Mouse (Mus musculus): ENCODE data around the gene Irf2bp2. TPM values are rescaled to one million over a fixed set of nuclear protein-coding genes. Genes with fewer than 3 reads are reported as not detected.

The Irf2bp2 gene
- total RNA-seq, 1 experiment from 2014 or later, result 82.6 TPM

- DNase-seq, result no peak
Observed at GRCm38 (mm10) chr8:126567674-126568073, 26.1 kb downstream of the Irf2bp2 start.

DNA sequence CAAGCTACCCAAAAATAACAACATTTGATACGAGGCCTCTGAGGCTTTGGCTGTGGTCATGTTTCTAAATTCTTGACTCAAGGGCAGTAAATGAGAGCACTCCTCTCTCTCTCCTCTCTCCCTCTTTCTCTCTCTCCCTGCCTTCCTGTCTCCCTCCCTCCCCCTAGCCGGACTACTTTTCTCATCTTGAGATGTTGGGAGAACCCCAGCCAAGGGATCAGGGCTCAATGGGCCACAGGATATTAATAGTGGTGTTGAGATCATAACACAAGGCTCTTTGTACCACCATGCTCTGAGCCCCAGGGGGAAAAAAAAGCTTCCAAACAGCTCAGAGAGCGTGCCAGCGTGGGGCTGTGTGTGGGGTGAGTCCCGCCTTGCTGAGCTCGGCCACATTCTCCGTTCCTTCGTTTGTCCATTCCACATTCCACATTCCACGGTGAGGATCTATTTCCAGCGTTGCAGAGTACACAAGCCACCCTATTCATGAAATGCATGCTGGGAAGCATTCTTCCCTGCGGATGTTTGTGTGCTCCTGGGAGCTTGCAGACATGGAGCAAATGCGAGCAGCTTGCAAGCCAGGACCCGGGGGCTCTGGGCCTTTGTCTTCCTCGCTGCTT is 27.2 kb downstream of the Irf2bp2 start:
- DNase-seq, result no peak

DNA sequence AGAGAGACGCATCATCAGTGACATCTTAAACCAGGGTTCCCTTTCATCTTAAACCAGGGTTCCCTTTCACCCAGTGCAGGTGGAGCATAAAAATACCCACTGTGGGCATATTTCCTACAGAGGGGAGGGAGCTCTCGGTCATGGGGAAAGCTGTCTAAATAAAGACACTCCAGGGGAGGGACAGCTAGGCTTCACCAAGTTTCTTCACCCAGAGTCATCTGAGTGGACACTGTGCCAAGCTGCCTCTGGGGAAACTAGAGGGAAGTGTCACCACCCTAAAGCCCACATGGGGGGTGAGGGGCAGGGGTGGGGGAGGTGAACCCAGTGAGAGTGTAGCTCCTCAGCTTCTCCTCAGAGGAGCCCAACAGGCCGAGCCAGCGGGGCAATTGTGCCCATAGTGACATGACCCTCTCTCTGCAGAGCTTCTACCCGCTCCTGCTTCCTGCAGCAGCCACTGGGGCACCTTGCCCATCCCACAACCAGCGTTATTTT is 27.8 kb downstream of the Irf2bp2 start:
- peak; percentile 35 for DNase-seq

- no peak for DNase-seq
Observed at GRCm38 (mm10) chr8:126565231-126565781, 28.5 kb downstream of the Irf2bp2 start.

DNA sequence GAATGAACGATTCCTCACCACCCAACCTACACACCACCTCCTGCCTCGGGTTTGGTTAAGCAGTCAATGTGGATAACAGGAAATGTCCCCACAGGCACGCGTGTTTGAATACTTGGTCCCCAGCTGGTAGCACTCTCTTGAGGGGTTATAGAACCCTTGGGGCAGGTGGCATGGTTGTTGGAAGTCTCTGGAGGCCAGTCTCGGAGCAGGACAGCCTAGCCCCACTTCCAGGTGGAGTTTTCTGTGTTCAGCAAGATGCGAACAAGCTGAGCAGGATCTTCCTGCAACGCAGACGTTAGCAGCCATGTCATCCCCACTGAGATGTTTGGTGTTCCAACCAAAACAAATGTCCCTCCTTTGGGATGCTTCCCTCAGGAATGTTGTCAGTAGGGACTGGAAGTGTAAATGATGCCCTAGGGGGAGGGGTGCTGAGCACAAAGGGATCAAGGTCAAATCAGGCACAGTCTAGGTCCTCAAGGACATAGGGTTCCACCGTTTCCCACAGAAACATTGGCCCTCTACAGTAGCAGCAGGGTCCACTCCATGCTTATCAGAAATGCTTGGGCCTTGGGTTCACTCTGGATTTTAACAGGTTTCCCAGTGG is 29.1 kb downstream of the Irf2bp2 start:
- DNase-seq, result no peak

DNA sequence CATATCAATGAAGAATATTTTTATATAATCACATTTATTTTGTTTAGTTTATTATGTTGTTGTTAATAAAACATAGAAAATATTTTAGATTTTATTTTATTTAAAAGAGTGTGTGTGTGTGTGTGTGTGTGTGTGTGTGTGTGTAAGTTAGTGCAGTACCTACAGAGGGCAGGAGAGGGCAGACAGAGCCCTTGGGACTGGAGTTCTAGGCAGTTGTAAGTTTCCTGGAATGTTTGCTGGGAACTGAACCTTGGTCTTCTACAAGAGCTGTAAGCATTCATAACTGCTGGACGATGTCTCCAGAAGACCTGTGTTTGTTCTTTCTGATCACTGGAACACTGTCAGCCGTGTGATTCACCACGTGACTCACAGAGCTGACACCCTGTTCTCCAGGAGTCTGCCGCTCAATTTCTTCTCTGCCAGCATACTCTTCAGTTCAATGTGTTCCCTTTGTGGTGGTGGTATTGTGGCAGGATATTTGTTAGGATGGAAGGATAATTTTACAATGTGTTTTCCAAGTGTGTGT is 32.4 kb downstream of the Irf2bp2 start:
- peak; percentile 28 for DNase-seq

GRCm38 (mm10) chr8:126558400-126558953 is 35.3 kb downstream of the Irf2bp2 start:
- no peak for DNase-seq

GRCm38 (mm10) chr8:126557403-126557802 is 36.4 kb downstream of the Irf2bp2 start:
- DNase-seq, result no peak

DNA sequence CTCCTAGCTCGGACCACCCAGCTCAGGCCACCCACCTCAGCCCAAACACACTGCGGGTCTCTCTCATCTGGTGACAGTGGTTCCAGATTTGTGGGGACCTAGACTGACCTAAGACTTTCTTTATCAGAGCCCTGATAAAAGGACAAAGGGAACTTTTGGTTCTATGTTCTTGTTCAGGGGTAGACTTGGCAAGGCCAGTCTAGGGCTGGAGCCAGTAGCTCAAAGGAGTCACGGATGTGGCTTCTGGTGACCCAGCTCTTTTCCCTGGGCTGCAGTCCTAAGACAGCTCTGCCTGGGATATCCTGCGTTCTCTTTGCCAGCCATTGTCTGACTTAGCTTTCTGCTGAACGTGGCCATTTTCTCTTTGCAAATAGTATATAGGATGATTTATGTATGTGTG is 37.1 kb downstream of the Irf2bp2 start:
- no peak for DNase-seq

- no peak for DNase-seq
Observed at GRCm38 (mm10) chr8:126554741-126555140, 39.0 kb downstream of the Irf2bp2 start.

GRCm38 (mm10) chr8:126551871-126552270 is 41.9 kb downstream of the Irf2bp2 start:
- DNase-seq, result no peak

DNA sequence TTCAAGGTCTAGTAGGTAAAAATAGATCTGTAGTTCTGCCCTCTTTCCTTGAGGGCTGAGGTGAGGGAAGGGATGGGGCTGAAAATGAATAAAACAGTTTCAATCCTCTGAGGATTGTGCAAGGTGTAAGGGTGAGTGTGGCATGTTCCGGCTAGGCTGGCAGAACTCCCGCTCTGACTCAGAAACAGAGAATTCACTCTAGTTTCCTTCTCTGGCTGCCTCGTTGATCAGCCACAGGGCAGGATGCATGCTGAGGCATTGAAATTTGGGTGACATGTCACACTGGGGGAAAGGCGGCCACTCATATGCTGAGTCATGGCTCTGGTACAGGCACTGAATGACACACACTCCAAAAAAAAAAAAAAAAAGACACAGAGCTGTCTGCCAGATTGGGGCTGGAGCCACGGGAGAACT is 42.8 kb downstream of the Irf2bp2 start:
- DNase-seq, result peak; percentile 80

GRCm38 (mm10) chr8:126547841-126548240 is 45.9 kb downstream of the Irf2bp2 start:
- DNase-seq, result no peak

- no peak for DNase-seq
Observed at GRCm38 (mm10) chr8:126547361-126547760, 46.4 kb downstream of the Irf2bp2 start.

GRCm38 (mm10) chr8:126546480-126546879 is 47.3 kb downstream of the Irf2bp2 start:
- no peak for DNase-seq

GRCm38 (mm10) chr8:126543407-126543806 is 50.4 kb downstream of the Irf2bp2 start:
- no peak for DNase-seq

GRCm38 (mm10) chr8:126542757-126543156 is 51.0 kb downstream of the Irf2bp2 start:
- no peak for DNase-seq

DNA sequence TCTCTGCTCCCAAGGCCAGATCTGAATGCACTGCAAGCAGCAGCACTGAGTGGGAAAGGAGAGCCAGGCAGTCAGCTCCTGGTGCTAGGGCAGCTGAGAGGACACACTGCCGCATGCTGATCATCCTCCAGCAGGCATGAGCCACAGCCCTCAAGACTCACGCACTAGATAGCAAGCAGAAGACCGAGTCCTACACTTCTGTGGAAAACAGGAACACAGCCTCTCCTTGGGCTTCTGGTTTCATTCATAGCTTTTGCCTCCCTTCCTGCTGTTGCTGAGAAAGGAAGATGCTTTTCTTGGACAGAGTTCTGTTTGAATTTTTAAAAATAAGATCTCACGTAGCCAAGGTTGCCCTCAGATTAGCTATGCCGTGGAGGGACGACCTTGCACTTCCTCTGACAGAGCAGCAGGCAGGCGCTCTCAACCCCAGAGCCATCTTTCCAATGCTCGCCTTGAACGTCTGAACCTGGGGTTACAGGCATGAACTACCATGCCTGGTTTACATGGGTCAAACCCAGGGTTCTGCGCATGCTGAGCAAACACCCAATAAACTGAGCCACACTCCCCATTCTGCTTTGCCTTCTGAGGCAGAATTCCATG is 51.6 kb downstream of the Irf2bp2 start:
- DNase-seq, result no peak

DNA sequence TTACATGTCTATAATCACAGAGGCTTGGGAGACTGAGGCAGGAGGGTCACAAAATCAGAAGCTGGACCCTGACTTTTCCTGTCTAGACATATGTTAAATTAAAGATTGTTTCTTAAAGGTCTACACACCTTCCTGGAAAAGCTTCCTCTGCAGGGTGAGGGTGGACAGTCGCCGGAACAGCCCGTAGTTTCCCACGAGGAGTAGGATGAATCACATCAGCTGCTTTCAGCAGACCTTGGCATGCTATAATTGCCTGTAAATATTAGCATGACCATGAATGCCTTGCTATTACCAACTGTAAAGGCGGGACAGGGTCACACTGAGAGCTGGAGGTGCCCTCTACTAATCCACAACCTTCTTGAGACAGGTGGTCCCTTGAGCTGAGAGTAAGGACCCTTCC is 53.5 kb downstream of the Irf2bp2 start:
- no peak for DNase-seq

GRCm38 (mm10) chr8:126539355-126540093 is 54.3 kb downstream of the Irf2bp2 start:
- DNase-seq, result no peak

- no peak for DNase-seq
Observed at GRCm38 (mm10) chr8:126538648-126539354, 55.0 kb downstream of the Irf2bp2 start.

All from adrenal gland, postnatal 25 days (tissue).